In the genomic region with DNA sequence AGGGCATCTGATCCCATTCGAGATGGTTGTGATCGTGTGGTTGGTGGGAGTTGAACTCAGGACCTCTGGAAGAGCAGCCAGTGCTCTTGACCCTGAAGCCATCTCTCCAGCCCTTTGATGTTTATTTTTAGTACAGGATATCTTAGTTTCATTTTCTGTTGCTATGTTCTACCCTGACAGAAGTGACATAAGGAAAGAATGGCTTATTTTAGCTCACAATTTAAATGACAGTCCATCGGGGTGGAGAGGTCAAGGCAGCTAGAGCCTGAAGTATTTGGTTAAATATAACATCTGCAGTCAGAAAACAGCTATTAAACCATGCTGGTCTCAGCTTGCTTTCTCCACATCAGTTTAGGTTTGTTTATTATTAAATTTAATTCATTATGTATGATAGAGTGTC, we compare ENCODE assay signal across 24 mouse cellular contexts. TPM values are rescaled to one million over a fixed set of nuclear protein-coding genes. Genes with fewer than 3 reads are reported as not detected.
A peak's percentile ranks its signal among the peaks of the same experiment; 100 is the strongest.
DNase-seq lines count a peak whose midpoint lies in the region; ATAC-seq and TF ChIP-seq lines count a peak whose summit lies in the region.
"Had no signal": no experiment of that assay in that cellular context is flagged by ENCODE, and none has a peak within 500 bp of the region (broad histone marks: within the 10 kb centered on the region; RNA-seq: fewer than 3 reads in every experiment).

No protein-coding gene starts in this region.

- no peak for TF ChIP-seq CTCF in heart, adult 2 months (IDR thresholded peaks at IDR 0.05)
- TF ChIP-seq CTCF in lung, embryonic 14.5 days (IDR thresholded peaks at IDR 0.05; ENCODE audit: low read depth): no peak
- no peak for TF ChIP-seq CTCF in CH12.LX (conservative IDR thresholded peaks at IDR 0.05 in 1 of 2, IDR thresholded peaks at IDR 0.05 in 1 of 2; ENCODE audit: low read depth in 2 of 2, low read length in 2 of 2)

- no peak overlapping the region for H3K9ac ChIP-seq in heart, embryonic 11.5 days (ENCODE audit: low read depth, low read length)
- H3K9ac ChIP-seq in heart, adult 2 months (ENCODE audit: low read depth, low read length): no peak overlapping the region
- no peak overlapping the region for H3K9ac ChIP-seq in heart, embryonic 16.5 days (ENCODE audit: low read length)
- H3K9ac ChIP-seq in lung, embryonic 14.5 days: no peak overlapping the region
- H3K9ac ChIP-seq in CH12.LX (ENCODE audit: insufficient read depth, low read depth): no peak overlapping the region
- H3K9ac ChIP-seq: embryonic facial prominence, embryonic 13.5 days; forebrain, embryonic 12.5 days; hindbrain, embryonic 14.5 days; intestine, embryonic 15.5 days had no signal

- ATAC-seq in heart, embryonic 11.5 days (replicated peaks; ENCODE audit: insufficient number of reproducible peaks, low FRiP score, low TSS enrichment): no peak
- ATAC-seq in heart, embryonic 16.5 days (replicated peaks; ENCODE audit: extremely low read depth, insufficient read depth, low FRiP score): 0 out of 2 replicates have a peak, but pooled peaks have one; percentile 18
- peak; percentile 63 for ATAC-seq in lung, embryonic 14.5 days (ENCODE audit: insufficient read depth)
- ATAC-seq: forebrain, embryonic 16.5 days; intestine, embryonic 15.5 days had no signal

- no peak overlapping the region for H3K4me3 ChIP-seq in heart, embryonic 11.5 days (ENCODE audit: low read depth, low read length)
- no peak overlapping the region for H3K4me3 ChIP-seq in heart, adult 2 months
- H3K4me3 ChIP-seq in heart, embryonic 16.5 days (ENCODE audit: low read length): no peak overlapping the region
- no peak overlapping the region for H3K4me3 ChIP-seq in lung, embryonic 14.5 days (ENCODE audit: low read depth, low read length)
- no peak overlapping the region for H3K4me3 ChIP-seq in CH12.LX (replicated peaks in 1 of 3; ENCODE audit: low read depth in 2 of 3, low read length in 2 of 3, poor library complexity in 1 of 3)
- H3K4me3 ChIP-seq: embryonic facial prominence, embryonic 13.5 days; forebrain, embryonic 12.5 days; hindbrain, embryonic 10.5 days; intestine, embryonic 15.5 days had no signal

- H3K36me3 ChIP-seq in heart, embryonic 11.5 days (ENCODE audit: control insufficient read depth, insufficient read depth, low read length): no peaks in the 10 kb centered on the region
- no peaks in the 10 kb centered on the region for H3K36me3 ChIP-seq in heart, adult 2 months (ENCODE audit: control insufficient read depth, insufficient read depth, low read length)
- H3K36me3 ChIP-seq in heart, embryonic 16.5 days (ENCODE audit: control insufficient read depth, insufficient read depth): no peaks in the 10 kb centered on the region
- H3K36me3 ChIP-seq in lung, embryonic 14.5 days (ENCODE audit: insufficient read depth): no peaks in the 10 kb centered on the region
- no peaks in the 10 kb centered on the region for H3K36me3 ChIP-seq in CH12.LX (replicated peaks in 1 of 2; ENCODE audit: control insufficient read depth in 1 of 2, insufficient read depth in 1 of 2, low read length in 1 of 2)
- H3K36me3 ChIP-seq: embryonic facial prominence, embryonic 13.5 days; forebrain, embryonic 12.5 days; hindbrain, embryonic 10.5 days; intestine, embryonic 15.5 days had no signal

- H3K4me2 ChIP-seq in heart, embryonic 11.5 days: no peak overlapping the region
- H3K4me2 ChIP-seq in heart, embryonic 16.5 days (ENCODE audit: low read depth, low read length): no peak overlapping the region
- H3K4me2 ChIP-seq in lung, embryonic 14.5 days: no peak overlapping the region
- H3K4me2 ChIP-seq in CH12.LX (ENCODE audit: insufficient read depth, low read depth, poor library complexity, severe bottlenecking): no peak overlapping the region
- H3K4me2 ChIP-seq: embryonic facial prominence, embryonic 13.5 days; forebrain, embryonic 12.5 days; hindbrain, embryonic 14.5 days; intestine, embryonic 15.5 days had no signal

- no peak for TF ChIP-seq POLR2A in heart, adult 2 months (IDR thresholded peaks at IDR 0.05; ENCODE audit: insufficient read depth, low read depth, low read length)
- no peak for TF ChIP-seq POLR2A in CH12.LX (IDR thresholded peaks at IDR 0.05; ENCODE audit: low read depth, low read length)

- H3K4me1 ChIP-seq in heart, embryonic 11.5 days (ENCODE audit: control insufficient read depth, insufficient read depth, low read length): peaks cover 17% of the 10 kb centered on the region
- H3K4me1 ChIP-seq in heart, adult 2 months (ENCODE audit: control insufficient read depth, insufficient read depth, low read length): no peaks in the 10 kb centered on the region; the same call in 1 of the 2 replicates
- peaks cover 21% of the 10 kb centered on the region for H3K4me1 ChIP-seq in heart, embryonic 16.5 days (ENCODE audit: control insufficient read depth, insufficient read depth, low read length)
- no peaks in the 10 kb centered on the region for H3K4me1 ChIP-seq in lung, embryonic 14.5 days (ENCODE audit: insufficient read depth)
- peaks cover 0 to 14% of the 10 kb centered on the region in 2 experiments; a peak in 3 of 4 replicates for H3K4me1 ChIP-seq in CH12.LX (ENCODE audit: control insufficient read depth in 1 of 2, insufficient read depth in 2 of 2)
- H3K4me1 ChIP-seq: embryonic facial prominence, embryonic 13.5 days; intestine, embryonic 15.5 days had no signal

- no peaks in the 10 kb centered on the region for H3K9me3 ChIP-seq in heart, embryonic 11.5 days (replicated peaks; ENCODE audit: control insufficient read depth, low read length)
- no peaks in the 10 kb centered on the region for H3K9me3 ChIP-seq in heart, embryonic 16.5 days (replicated peaks; ENCODE audit: control insufficient read depth, low read length)
- no peaks in the 10 kb centered on the region for H3K9me3 ChIP-seq in lung, embryonic 14.5 days (ENCODE audit: low read depth, low read length)
- peaks cover 8% of the 10 kb centered on the region for H3K9me3 ChIP-seq in CH12.LX (replicated peaks; ENCODE audit: low read length)
- H3K9me3 ChIP-seq: embryonic facial prominence, embryonic 13.5 days; forebrain, embryonic 12.5 days; hindbrain, embryonic 10.5 days; intestine, embryonic 15.5 days had no signal

- TF ChIP-seq EP300 in heart, adult 2 months (IDR thresholded peaks at IDR 0.05; ENCODE audit: insufficient read depth, low read depth, low read length): no peak
- TF ChIP-seq EP300 in CH12.LX (IDR thresholded peaks at IDR 0.05; ENCODE audit: low read length): no peak

- WGBS in heart, embryonic 11.5 days (ENCODE audit: insufficient replicate concordance): 64% methylated on average over 3 of the region's 3 CpGs
- WGBS in heart, adult 2 months: 34% methylated on average over 3 of the region's 3 CpGs
- WGBS in heart, embryonic 16.5 days: 32% methylated on average over 3 of the region's 3 CpGs
- 25% methylated on average over 3 of the region's 3 CpGs for WGBS in lung, embryonic 14.5 days

- TF ChIP-seq RAD21 in CH12.LX (IDR thresholded peaks at IDR 0.05; ENCODE audit: low read depth, low read length): no peak

- in situ Hi-C loops in CH12.LX (cut with MboI; ENCODE audit: low pct_ligation_motif_present, low pct_unique_long_range_greater_than_20kb, low sequenced_read_pairs): loop anchor here (5.0 kb wide), 1 partner anchor 39 kb away; the partner anchor contains the start of gene Sectm1a

- no peaks in the 10 kb centered on the region; the same call in 1 of the 2 replicates for H3K27me3 ChIP-seq in heart, embryonic 11.5 days (ENCODE audit: control insufficient read depth, insufficient read depth, low read length)
- H3K27me3 ChIP-seq in heart, adult 2 months (ENCODE audit: control insufficient read depth, insufficient read depth, low read length): no peaks in the 10 kb centered on the region
- no peaks in the 10 kb centered on the region for H3K27me3 ChIP-seq in heart, embryonic 16.5 days (ENCODE audit: control insufficient read depth, insufficient read depth, low read length)
- no peaks in the 10 kb centered on the region for H3K27me3 ChIP-seq in lung, embryonic 14.5 days (ENCODE audit: insufficient read depth, low read length)
- no peaks in the 10 kb centered on the region for H3K27me3 ChIP-seq in CH12.LX (replicated peaks)
- H3K27me3 ChIP-seq: embryonic facial prominence, embryonic 13.5 days; forebrain, embryonic 12.5 days; intestine, embryonic 15.5 days had no signal

- H3K79me2 ChIP-seq in heart, adult 2 months (replicated peaks; ENCODE audit: control insufficient read depth, insufficient read depth, low read length): no peaks in the 10 kb centered on the region
- H3K79me2 ChIP-seq in CH12.LX (replicated peaks; ENCODE audit: control insufficient read depth, extremely low read depth, insufficient read depth, poor library complexity, severe bottlenecking): no peaks in the 10 kb centered on the region

- dilution Hi-C loops in CH12.LX (cut with MboI; ENCODE audit: extremely low pct_ligation_motif_present, extremely low pct_unique_long_range_greater_than_20kb, low sequenced_read_pairs): no loop called here

- DNase-seq in heart, adult 2 months: no peak
- DNase-seq in heart, adult 11 months: no peak
- peak; percentile 82 for DNase-seq in lung, embryonic 14.5 days
- DNase-seq in lung, postnatal 36 days: no peak
- no peak for DNase-seq in CH12.LX (ENCODE audit: extremely low read depth)
- no peak for DNase-seq in right cerebral cortex, adult 18-20 months
- DNase-seq: adrenal gland, adult 2 months; adrenal gland, postnatal 25 days; cerebellum, adult 18-20 months; cerebellum, adult 9-11 months; cerebellum, postnatal 36 days; gastrocnemius, postnatal 10 days had no signal

- H3K27ac ChIP-seq in heart, embryonic 11.5 days (ENCODE audit: low read depth, low read length): 0 out of 2 replicates have a peak overlapping the region, but pooled peaks have one; percentile 41
- H3K27ac ChIP-seq in heart, adult 2 months: no peak overlapping the region
- peak overlapping the region; percentile 68; the same call in 1 of the 2 replicates for H3K27ac ChIP-seq in heart, embryonic 16.5 days (ENCODE audit: low read length)
- peak overlapping the region; percentile 33; the same call in 1 of the 2 replicates for H3K27ac ChIP-seq in lung, embryonic 14.5 days (ENCODE audit: low read depth)
- H3K27ac ChIP-seq in CH12.LX (ENCODE audit: insufficient read depth, low read depth): no peak overlapping the region
- H3K27ac ChIP-seq: embryonic facial prominence, embryonic 13.5 days; forebrain, embryonic 12.5 days; hindbrain, embryonic 10.5 days; hindbrain, embryonic 14.5 days; intestine, embryonic 15.5 days had no signal

- intact Hi-C loops in heart, adult 2 months (cut with DNase I): no loop called here

RNA-seq across cellular contexts. Expression of gene Tex19.2, which starts 2.7 kb away (rescaled TPM):
- not detected in 2 replicates for polyA plus RNA-seq in heart, embryonic 11.5 days (2014; fragmentation: Nextera tagmentation; extraction: Ambion mirVana)
- total RNA-seq in heart, adult 2 months (2021): not detected
- polyA plus RNA-seq in heart, adult 2 months (2012; rRNA removed): not detected in 2 replicates
- polyA plus RNA-seq in heart, embryonic 16.5 days (2015; fragmentation: Nextera tagmentation; extraction: Ambion mirVana): not detected in 2 replicates
- polyA plus RNA-seq in lung, embryonic 14.5 days (2014; fragmentation: Nextera tagmentation; extraction: Ambion mirVana): not detected in 2 replicates
- total RNA-seq in CH12.LX (2012; rRNA removed) (0.64 and 0.92 TPM in 2 replicates), CH12.LX (2014; rRNA removed) (1.4 and 1.5 TPM in 2 replicates)
- polyA plus RNA-seq in CH12.LX (2012; ENCODE audit: insufficient read length, low read depth): 2.3 and 2.4 TPM in 2 replicates
- total RNA-seq: adrenal gland, adult 2 months; adrenal gland, postnatal 25 days; gastrocnemius, postnatal 10 days; gastrocnemius, postnatal 4 days had no signal
- polyA plus RNA-seq: adrenal gland, adult 2 months; embryonic facial prominence, embryonic 13.5 days; forebrain, embryonic 12.5 days; forebrain, embryonic 16.5 days; frontal cortex, adult 2 months; heart, embryonic 14.5 days; hindbrain, embryonic 10.5 days; hindbrain, embryonic 14.5 days; intestine, embryonic 15.5 days had no signal

RNA-seq across cellular contexts. Expression of gene Tex19.1, which starts 24.8 kb away (rescaled TPM):
- polyA plus RNA-seq in heart, embryonic 11.5 days (2014; fragmentation: Nextera tagmentation; extraction: Ambion mirVana): 0.14 and 0.20 TPM in 2 replicates
- total RNA-seq in heart, adult 2 months (2021): not detected
- polyA plus RNA-seq in heart, adult 2 months (2012; rRNA removed): not detected in 2 replicates
- not detected in 2 replicates for polyA plus RNA-seq in heart, embryonic 16.5 days (2015; fragmentation: Nextera tagmentation; extraction: Ambion mirVana)
- 0.11 TPM in 1 of 2 replicates, not detected in the other for polyA plus RNA-seq in lung, embryonic 14.5 days (2014; fragmentation: Nextera tagmentation; extraction: Ambion mirVana)
- total RNA-seq in CH12.LX (2012; rRNA removed) (0.21 TPM in 1 of 2 replicates, not detected in the other), CH12.LX (2014; rRNA removed) (0.51 and 0.95 TPM in 2 replicates)
- polyA plus RNA-seq in CH12.LX (2012; ENCODE audit: insufficient read length, low read depth): 0.35 and 0.57 TPM in 2 replicates
- total RNA-seq: adrenal gland, adult 2 months; adrenal gland, postnatal 25 days had no signal
- polyA plus RNA-seq: forebrain, embryonic 12.5 days; forebrain, embryonic 16.5 days; heart, embryonic 14.5 days; hindbrain, embryonic 10.5 days; hindbrain, embryonic 14.5 days; intestine, embryonic 15.5 days had no signal

RNA-seq across cellular contexts. Expression of gene Uts2r, which starts 38.9 kb away (rescaled TPM):
- not detected in 2 replicates for polyA plus RNA-seq in heart, embryonic 11.5 days (2014; fragmentation: Nextera tagmentation; extraction: Ambion mirVana)
- total RNA-seq in heart, adult 2 months (2021): under 1 TPM; 0.20 to 0.37 TPM
- polyA plus RNA-seq in heart, adult 2 months (2012; rRNA removed): 1.9 and 3.2 TPM in 2 replicates
- 0.24 TPM in 1 of 2 replicates, not detected in the other for polyA plus RNA-seq in heart, embryonic 16.5 days (2015; fragmentation: Nextera tagmentation; extraction: Ambion mirVana)
- polyA plus RNA-seq in lung, embryonic 14.5 days (2014; fragmentation: Nextera tagmentation; extraction: Ambion mirVana): not detected in 2 replicates
- total RNA-seq in CH12.LX (2012; rRNA removed): not detected in 2 replicates
- total RNA-seq in CH12.LX (2014; rRNA removed): not detected in 2 replicates
- not detected in 2 replicates for polyA plus RNA-seq in CH12.LX (2012; ENCODE audit: insufficient read length, low read depth)
- total RNA-seq: adrenal gland, adult 2 months; adrenal gland, postnatal 25 days had no signal
- polyA plus RNA-seq: C2C12; embryonic facial prominence, embryonic 13.5 days; forebrain, embryonic 12.5 days; intestine, embryonic 15.5 days had no signal

RNA-seq across cellular contexts. Expression of gene Sectm1a, which starts 40.1 kb away (rescaled TPM):
- not detected in 2 replicates for polyA plus RNA-seq in heart, embryonic 11.5 days (2014; fragmentation: Nextera tagmentation; extraction: Ambion mirVana)
- not detected for total RNA-seq in heart, adult 2 months (2021)
- polyA plus RNA-seq in heart, adult 2 months (2012; rRNA removed): not detected in 2 replicates
- polyA plus RNA-seq in heart, embryonic 16.5 days (2015; fragmentation: Nextera tagmentation; extraction: Ambion mirVana): 0.44 and 0.51 TPM in 2 replicates
- polyA plus RNA-seq in lung, embryonic 14.5 days (2014; fragmentation: Nextera tagmentation; extraction: Ambion mirVana): 0.30 TPM in 1 of 2 replicates, not detected in the other
- total RNA-seq in CH12.LX (2012; rRNA removed): 0.08 TPM in 1 of 2 replicates, not detected in the other
- total RNA-seq in CH12.LX (2014; rRNA removed): not detected in 2 replicates
- polyA plus RNA-seq in CH12.LX (2012; ENCODE audit: insufficient read length, low read depth): not detected in 2 replicates
- total RNA-seq: adrenal gland, adult 2 months; adrenal gland, postnatal 25 days; gastrocnemius, postnatal 4 days had no signal
- polyA plus RNA-seq: C2C12; forebrain, embryonic 12.5 days; forebrain, embryonic 16.5 days; frontal cortex, adult 2 months; heart, embryonic 14.5 days; hindbrain, embryonic 10.5 days; hindbrain, embryonic 14.5 days had no signal

RNA-seq across cellular contexts. Expression of gene Sectm1b, which starts 57.8 kb away (rescaled TPM):
- polyA plus RNA-seq in heart, embryonic 11.5 days (2014; fragmentation: Nextera tagmentation; extraction: Ambion mirVana): not detected in 2 replicates
- total RNA-seq in heart, adult 2 months (2021): not detected
- not detected in 2 replicates for polyA plus RNA-seq in heart, adult 2 months (2012; rRNA removed)
- polyA plus RNA-seq in heart, embryonic 16.5 days (2015; fragmentation: Nextera tagmentation; extraction: Ambion mirVana): 0.37 TPM in 1 of 2 replicates, not detected in the other
- not detected in 2 replicates for polyA plus RNA-seq in lung, embryonic 14.5 days (2014; fragmentation: Nextera tagmentation; extraction: Ambion mirVana)
- total RNA-seq in CH12.LX (2012; rRNA removed) (not detected in 2 replicates), CH12.LX (2014; rRNA removed) (not detected in 2 replicates)
- not detected in 2 replicates for polyA plus RNA-seq in CH12.LX (2012; ENCODE audit: insufficient read length, low read depth)
- total RNA-seq: adrenal gland, adult 2 months; adrenal gland, postnatal 25 days; gastrocnemius, postnatal 10 days; gastrocnemius, postnatal 4 days had no signal
- polyA plus RNA-seq: adrenal gland, adult 2 months; C2C12; forebrain, embryonic 12.5 days; forebrain, embryonic 16.5 days; frontal cortex, adult 2 months; heart, embryonic 14.5 days; hindbrain, embryonic 10.5 days; hindbrain, embryonic 14.5 days had no signal

Comparison
In these comparisons a context has a peak if more than half of its experiments do, and no peak if none do; other contexts are left out.
1. H3K27ac ChIP-seq: peak in heart, embryonic 11.5 days (single experiment), heart, embryonic 16.5 days (single experiment) and lung, embryonic 14.5 days (single experiment); none in heart, adult 2 months (single experiment) and CH12.LX (single experiment).